Mouse (Mus musculus): ENCODE data around the gene Ctrc.

- TF ChIP-seq POLR2A (IDR thresholded peaks at IDR 0.05; ENCODE audit: control insufficient read depth, low read depth, low read length) (no peak), CTCF (IDR thresholded peaks at IDR 0.05; ENCODE audit: control insufficient read depth, insufficient read depth, insufficient replicate concordance, low read depth, low read length) (no peak)
These were observed 49.6 kb upstream of the Ctrc start for GRCm38 (mm10) chr4:141895772-141896171.

Data from testis, adult 2 months (tissue).